Mouse (Mus musculus): ENCODE measurements around the gene Exosc8.
"Not testable (repeated sequence)": the region's sequence is repeated elsewhere in the genome, so short reads cannot be mapped to it uniquely, and the experiment has no call there.

GRCm38 (mm10) chr3:54765521-54765920, 30.3 kb upstream of the Exosc8 start:
- TF ChIP-seq POLR2A (IDR thresholded peaks at IDR 0.05; ENCODE audit: low read depth, low read length); CTCF (IDR thresholded peaks at IDR 0.05; ENCODE audit: extremely low read depth, insufficient read depth, insufficient read length, insufficient replicate concordance): not testable (repeated sequence)

All from spleen, adult 2 months (tissue).